Mouse (Mus musculus): ENCODE measurements at regions not wholly inside any gene's neighbourhood (a gene's known extent, or its start where the extent isn't known, plus 50 kb on each side); places are given as distances from the start of the nearest gene placed in this dataset.
A peak's percentile ranks its signal among the peaks of the same experiment; 100 is the strongest.

GRCm38 (mm10) chr8:90121017-90121416 is 227.1 kb downstream of the Tox3 start:
- Histone ChIP-seq H3K36me3 (no peaks in the 10 kb centered on the region), H3K4me2 (no peak overlapping the region), H3K27me3 (no peaks in the 10 kb centered on the region), H3K4me1 (replicated peaks) (no peaks in the 10 kb centered on the region), H3K9me3 (no peaks in the 10 kb centered on the region), H3K27ac (no peak overlapping the region), H3K4me3 (replicated peaks) (no peak overlapping the region), H3K9ac (replicated peaks) (no peak overlapping the region)
- ATAC-seq (ENCODE audit: insufficient number of reproducible peaks, insufficient read depth, low FRiP score, low TSS enrichment, low read depth): no peak
- WGBS: 16% methylated on average over 3 of the region's 3 CpGs

GRCm38 (mm10) chr8:90115436-90115835 is 232.7 kb downstream of the Tox3 start:
- ATAC-seq (ENCODE audit: insufficient number of reproducible peaks, insufficient read depth, low FRiP score, low TSS enrichment, low read depth): no peak
- Histone ChIP-seq H3K36me3 (no peaks in the 10 kb centered on the region), H3K27me3 (no peaks in the 10 kb centered on the region), H3K4me3 (replicated peaks) (no peak overlapping the region), H3K4me1 (replicated peaks) (no peaks in the 10 kb centered on the region), H3K9ac (replicated peaks) (no peak overlapping the region), H3K9me3 (no peaks in the 10 kb centered on the region), H3K27ac (no peak overlapping the region), H3K4me2 (no peak overlapping the region)
- WGBS: 86% methylated on average over 2 of the region's 2 CpGs

GRCm38 (mm10) chr8:90100509-90100908 is 247.6 kb downstream of the Tox3 start:
- H3K4me2 ChIP-seq: no peak overlapping the region
- H3K27ac ChIP-seq: no peak overlapping the region
- no peak overlapping the region for H3K9ac ChIP-seq (replicated peaks)
- 86% methylated on average over 6 of the region's 6 CpGs for WGBS
- H3K4me3 ChIP-seq (replicated peaks): no peak overlapping the region
- H3K27me3 ChIP-seq: no peaks in the 10 kb centered on the region
- H3K36me3 ChIP-seq: no peaks in the 10 kb centered on the region
- ATAC-seq (ENCODE audit: insufficient number of reproducible peaks, insufficient read depth, low FRiP score, low TSS enrichment, low read depth): no peak
- H3K4me1 ChIP-seq (replicated peaks): no peaks in the 10 kb centered on the region; the same call in 1 of the 2 replicates
- no peaks in the 10 kb centered on the region for H3K9me3 ChIP-seq

- Histone ChIP-seq H3K9me3 (peaks cover 9% of the 10 kb centered on the region; the same call in 1 of the 2 replicates), H3K4me1 (replicated peaks) (no peaks in the 10 kb centered on the region), H3K4me2 (no peak overlapping the region), H3K27me3 (no peaks in the 10 kb centered on the region; the same call in 1 of the 2 replicates), H3K9ac (replicated peaks) (no peak overlapping the region), H3K4me3 (replicated peaks) (no peak overlapping the region), H3K27ac (no peak overlapping the region), H3K36me3 (no peaks in the 10 kb centered on the region)
- WGBS: 88% methylated on average over 5 of the region's 5 CpGs
- no peak for ATAC-seq (ENCODE audit: insufficient number of reproducible peaks, insufficient read depth, low FRiP score, low TSS enrichment, low read depth)
Observed at GRCm38 (mm10) chr8:90082630-90083029, 265.5 kb downstream of the Tox3 start.

- H3K4me1 ChIP-seq (replicated peaks): peaks cover 15% of the 10 kb centered on the region
- H3K9ac ChIP-seq (replicated peaks): no peak overlapping the region
- H3K27ac ChIP-seq: no peak overlapping the region
- no peak for ATAC-seq (ENCODE audit: insufficient number of reproducible peaks, insufficient read depth, low FRiP score, low TSS enrichment, low read depth)
- H3K9me3 ChIP-seq: no peaks in the 10 kb centered on the region
- H3K27me3 ChIP-seq: 0 out of 2 replicates have a peak, but pooled peaks cover under 1% of the 10 kb centered on the region
- no peak overlapping the region for H3K4me3 ChIP-seq (replicated peaks)
- no peaks in the 10 kb centered on the region for H3K36me3 ChIP-seq
- H3K4me2 ChIP-seq: no peak overlapping the region
Observed at GRCm38 (mm10) chr8:90076381-90076780, 271.8 kb downstream of the Tox3 start.

GRCm38 (mm10) chr8:90075796-90076195 is 272.3 kb downstream of the Tox3 start:
- Histone ChIP-seq H3K9ac (replicated peaks) (no peak overlapping the region), H3K4me3 (replicated peaks) (no peak overlapping the region), H3K9me3 (no peaks in the 10 kb centered on the region), H3K27ac (no peak overlapping the region), H3K27me3 (0 out of 2 replicates have a peak, but pooled peaks cover 2% of the 10 kb centered on the region), H3K4me2 (no peak overlapping the region), H3K4me1 (replicated peaks) (peaks cover 15% of the 10 kb centered on the region), H3K36me3 (no peaks in the 10 kb centered on the region)
- 67% methylated on average over 5 of the region's 5 CpGs for WGBS
- no peak for ATAC-seq (ENCODE audit: insufficient number of reproducible peaks, insufficient read depth, low FRiP score, low TSS enrichment, low read depth)

- 0 out of 2 replicates have a peak, but pooled peaks cover 9% of the 10 kb centered on the region for H3K27me3 ChIP-seq
- H3K36me3 ChIP-seq: no peaks in the 10 kb centered on the region
- H3K9ac ChIP-seq (replicated peaks): no peak overlapping the region
- peaks cover 18% of the 10 kb centered on the region for H3K4me1 ChIP-seq (replicated peaks)
- no peak for ATAC-seq (ENCODE audit: insufficient number of reproducible peaks, insufficient read depth, low FRiP score, low TSS enrichment, low read depth)
- no peak overlapping the region for H3K27ac ChIP-seq
- 0 out of 2 replicates have a peak overlapping the region, but pooled peaks have one; percentile 30 for H3K4me2 ChIP-seq
- no peak overlapping the region for H3K4me3 ChIP-seq (replicated peaks)
- H3K9me3 ChIP-seq: no peaks in the 10 kb centered on the region
- WGBS: 41% methylated on average over 5 of the region's 5 CpGs
Observed at GRCm38 (mm10) chr8:90070006-90070405, 278.1 kb downstream of the Tox3 start.

- no peaks in the 10 kb centered on the region for H3K36me3 ChIP-seq
- WGBS: 21% methylated on average over 10 of the region's 10 CpGs
- 0 out of 2 replicates have a peak, but pooled peaks cover 9% of the 10 kb centered on the region for H3K27me3 ChIP-seq
- no peaks in the 10 kb centered on the region for H3K9me3 ChIP-seq
- H3K27ac ChIP-seq: no peak overlapping the region
- no peak overlapping the region for H3K4me3 ChIP-seq (replicated peaks)
- peak overlapping the region; percentile 30 for H3K4me2 ChIP-seq
- ATAC-seq (ENCODE audit: insufficient number of reproducible peaks, insufficient read depth, low FRiP score, low TSS enrichment, low read depth): peak; percentile 47; the same call in 1 of the 2 replicates
- peaks cover 18% of the 10 kb centered on the region for H3K4me1 ChIP-seq (replicated peaks)
- no peak overlapping the region for H3K9ac ChIP-seq (replicated peaks)
Observed at GRCm38 (mm10) chr8:90069411-90069993, 278.6 kb downstream of the Tox3 start.

- 0 out of 2 replicates have a peak, but pooled peaks cover 9% of the 10 kb centered on the region for H3K27me3 ChIP-seq
- H3K36me3 ChIP-seq: no peaks in the 10 kb centered on the region
- no peak for ATAC-seq (ENCODE audit: insufficient number of reproducible peaks, insufficient read depth, low FRiP score, low TSS enrichment, low read depth)
- 90% methylated on average over 4 of the region's 4 CpGs for WGBS
- no peak overlapping the region for H3K4me2 ChIP-seq
- no peak overlapping the region for H3K9ac ChIP-seq (replicated peaks)
- H3K27ac ChIP-seq: no peak overlapping the region
- H3K9me3 ChIP-seq: no peaks in the 10 kb centered on the region
- peaks cover 18% of the 10 kb centered on the region for H3K4me1 ChIP-seq (replicated peaks)
- no peak overlapping the region for H3K4me3 ChIP-seq (replicated peaks)
Observed at GRCm38 (mm10) chr8:90068441-90068840, 279.7 kb downstream of the Tox3 start.

GRCm38 (mm10) chr8:90064381-90064780 is 283.8 kb downstream of the Tox3 start:
- no peak overlapping the region for H3K9ac ChIP-seq (replicated peaks)
- H3K27ac ChIP-seq: no peak overlapping the region
- peaks cover 5% of the 10 kb centered on the region for H3K4me1 ChIP-seq (replicated peaks)
- no peak for ATAC-seq (ENCODE audit: insufficient number of reproducible peaks, insufficient read depth, low FRiP score, low TSS enrichment, low read depth)
- no peak overlapping the region for H3K4me2 ChIP-seq
- H3K36me3 ChIP-seq: no peaks in the 10 kb centered on the region
- 66% methylated on average over 6 of the region's 6 CpGs for WGBS
- H3K9me3 ChIP-seq: 0 out of 2 replicates have a peak, but pooled peaks cover 4% of the 10 kb centered on the region
- no peak overlapping the region for H3K4me3 ChIP-seq (replicated peaks)
- H3K27me3 ChIP-seq: 0 out of 2 replicates have a peak, but pooled peaks cover 7% of the 10 kb centered on the region

- no peak overlapping the region for H3K27ac ChIP-seq
- WGBS: 94% methylated on average over 1 of the region's 1 CpGs
- ATAC-seq (ENCODE audit: insufficient number of reproducible peaks, insufficient read depth, low FRiP score, low TSS enrichment, low read depth): no peak
- no peak overlapping the region for H3K4me3 ChIP-seq (replicated peaks)
- H3K27me3 ChIP-seq: 0 out of 2 replicates have a peak, but pooled peaks cover 7% of the 10 kb centered on the region
- H3K9me3 ChIP-seq: 0 out of 2 replicates have a peak, but pooled peaks cover 4% of the 10 kb centered on the region
- no peaks in the 10 kb centered on the region; the same call in 1 of the 2 replicates for H3K4me1 ChIP-seq (replicated peaks)
- no peaks in the 10 kb centered on the region for H3K36me3 ChIP-seq
- no peak overlapping the region for H3K9ac ChIP-seq (replicated peaks)
- H3K4me2 ChIP-seq: no peak overlapping the region
Observed at GRCm38 (mm10) chr8:90063291-90063690, 284.9 kb downstream of the Tox3 start.
